Mouse (Mus musculus) ovary, postnatal 10 days (tissue): ENCODE results near the gene Nrn1.

Experiments used
- DNase-seq: peaks from one replicate; pipeline ENCODE4 v3.0.0; 2022; ENCODE audit warnings: low spot score

Gene Nrn1

DNA sequence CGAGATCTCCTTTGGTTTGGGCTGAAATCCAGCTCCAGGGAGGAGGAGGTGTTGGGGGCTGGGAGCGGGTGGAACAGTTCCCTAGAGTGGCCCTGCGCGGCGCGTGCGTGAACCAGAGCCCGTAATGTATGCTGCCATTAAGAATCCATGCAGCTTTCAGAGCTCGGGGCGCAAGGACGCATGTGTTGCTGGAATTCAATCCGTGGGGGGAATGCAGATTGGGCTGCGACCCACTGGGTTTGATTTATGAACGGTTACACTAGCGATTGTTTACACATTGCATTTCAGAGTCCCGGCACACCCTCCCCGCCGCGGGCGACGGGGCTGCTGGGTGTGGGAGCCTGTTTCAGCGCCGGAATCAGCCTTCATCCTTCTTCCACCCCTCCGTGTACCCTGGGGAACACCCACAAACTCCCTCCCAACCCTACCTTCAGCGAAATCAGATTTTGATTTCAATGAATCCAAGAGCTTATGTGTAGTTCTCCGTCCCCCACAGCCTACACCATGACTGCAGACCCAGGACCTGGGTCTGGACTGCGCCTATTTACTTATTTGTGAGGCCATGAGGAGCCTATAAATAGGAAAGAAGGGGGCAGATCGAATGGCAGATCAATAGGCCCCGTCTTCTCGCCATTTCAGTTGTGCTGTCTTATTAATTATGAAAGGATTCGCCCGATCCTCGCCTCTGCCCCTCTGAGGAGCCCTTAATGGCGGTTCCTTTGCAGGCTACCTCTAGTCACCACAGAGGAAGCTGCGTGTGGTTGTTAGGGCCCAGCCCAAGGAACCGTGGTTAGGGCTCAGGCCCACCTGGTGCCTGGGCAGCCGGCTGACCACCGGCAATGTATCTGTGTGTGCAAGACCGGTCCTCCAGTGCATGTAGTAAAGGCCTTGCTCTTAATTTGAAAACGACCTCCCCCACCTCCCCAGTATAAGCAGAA is 10.1 kb downstream of the Nrn1 start:
- DNase-seq: peak; percentile 2

DNA sequence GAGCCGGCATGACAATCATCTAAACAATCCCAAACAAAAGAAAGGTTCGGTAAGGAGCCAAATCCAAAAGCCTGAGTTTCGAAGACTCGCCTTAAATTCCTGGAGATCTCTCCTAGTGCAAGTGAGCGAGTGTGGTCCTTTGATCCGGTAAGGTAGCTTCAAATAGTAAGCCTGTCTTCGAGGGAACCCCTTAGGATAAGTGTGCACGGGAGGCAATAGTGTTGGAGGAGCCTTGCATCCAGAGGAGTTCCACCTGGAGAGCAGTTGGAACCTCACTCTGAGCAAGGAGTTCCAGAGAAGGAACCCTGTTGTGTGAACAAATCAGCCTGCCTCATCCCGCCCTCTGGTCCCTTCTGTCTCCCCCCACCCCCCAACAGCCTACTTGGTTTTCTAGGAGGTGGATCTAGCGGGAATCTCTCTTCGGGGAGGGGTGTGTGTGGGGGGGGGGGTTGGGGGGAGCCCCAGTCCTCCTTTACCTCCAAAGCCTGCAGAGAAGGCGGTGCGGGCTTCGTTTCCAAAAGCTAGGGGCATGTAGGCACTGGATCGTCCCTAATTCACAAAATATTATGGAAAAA is 11.1 kb downstream of the Nrn1 start:
- no peak for DNase-seq

DNA sequence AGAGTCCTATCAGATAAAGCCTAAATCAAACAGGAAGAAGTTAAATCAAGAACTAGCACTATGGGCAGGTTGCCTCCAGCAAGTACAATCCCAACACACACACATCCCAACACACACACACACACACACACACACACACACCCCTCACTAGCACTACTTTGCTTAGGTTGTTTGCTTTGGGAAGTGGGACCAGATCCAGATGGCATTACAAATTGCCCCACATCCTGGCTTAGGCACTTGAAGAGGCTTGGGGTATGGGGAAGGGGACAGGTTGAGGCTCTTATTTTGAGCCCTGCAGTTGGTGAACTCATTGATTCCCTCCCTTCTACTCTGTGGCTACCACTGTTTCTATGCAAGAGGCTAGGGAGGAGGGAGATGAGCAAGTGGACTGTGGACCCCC is 12.6 kb downstream of the Nrn1 start:
- DNase-seq: no peak

DNA sequence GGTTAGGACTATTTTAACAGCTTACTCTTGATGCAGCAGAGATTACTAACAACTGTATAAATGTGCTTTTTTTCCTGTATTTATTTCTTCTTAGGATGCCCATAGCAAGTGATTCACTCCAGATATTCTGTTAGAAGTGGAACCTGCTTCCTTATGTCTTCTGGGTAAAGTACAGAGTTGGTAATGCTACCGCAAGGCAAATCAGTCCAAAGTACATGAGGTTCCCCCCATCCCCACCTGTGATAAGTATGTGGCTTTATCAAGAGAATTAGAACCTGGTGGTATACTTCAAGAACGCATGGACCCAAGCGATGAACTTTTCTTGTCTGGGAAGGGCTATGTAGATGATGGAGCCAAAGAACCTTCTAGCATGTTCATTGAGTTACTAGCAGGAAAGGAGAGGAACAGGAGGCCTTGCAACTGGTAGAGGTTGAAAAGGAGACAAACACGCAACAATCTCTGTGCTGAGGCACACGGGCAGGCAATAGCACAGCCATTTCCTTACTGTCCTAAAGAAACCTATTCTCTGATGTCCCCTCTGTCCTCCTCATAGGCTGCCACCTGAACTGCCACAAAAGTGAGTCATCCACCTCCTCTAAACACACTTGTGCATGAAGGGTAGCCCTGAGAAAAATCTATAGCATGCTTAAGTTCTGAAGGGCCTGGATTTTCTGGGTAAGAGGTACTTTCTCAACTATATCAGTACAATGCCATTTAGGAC is 14.5 kb downstream of the Nrn1 start:
- DNase-seq: no peak

DNA sequence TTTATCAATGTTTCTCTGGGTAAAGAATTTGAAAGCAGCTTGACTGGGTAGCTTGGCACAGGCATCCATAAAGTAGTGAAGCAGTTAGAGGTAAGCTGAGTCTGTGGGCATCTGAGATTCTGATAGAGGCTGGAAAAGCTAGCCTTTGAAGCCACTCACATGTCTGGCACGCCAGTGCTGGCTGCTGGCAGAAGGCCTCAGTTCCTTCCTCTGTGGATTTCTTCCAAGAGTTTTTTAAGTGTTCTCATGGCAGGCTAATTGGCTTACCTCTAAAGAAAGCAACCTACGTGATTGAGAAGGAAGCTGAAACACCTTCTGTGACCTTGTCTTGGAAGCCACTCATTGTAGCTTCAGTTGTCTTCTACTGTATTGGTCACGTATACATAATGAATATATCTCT is 17.6 kb downstream of the Nrn1 start:
- no peak for DNase-seq

DNA sequence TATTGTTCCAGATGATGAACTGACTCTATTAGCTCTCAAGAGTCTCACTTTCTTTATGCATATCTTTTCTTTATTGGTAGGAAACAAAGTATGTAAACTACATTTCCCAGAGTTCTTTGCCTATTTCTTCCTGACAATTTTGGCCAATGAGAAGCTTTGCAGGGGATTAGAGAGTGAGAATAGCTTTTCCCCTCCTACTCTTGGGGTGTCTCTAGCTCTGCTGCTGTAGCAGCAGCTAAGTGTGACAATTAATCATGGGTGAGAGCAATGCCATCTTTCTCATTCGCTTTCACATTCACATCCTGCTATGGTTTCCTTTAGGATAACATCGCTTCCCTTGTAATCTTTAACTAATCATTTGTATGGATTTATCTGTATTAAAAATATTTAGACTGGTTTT is 18.2 kb downstream of the Nrn1 start:
- DNase-seq: no peak

DNA sequence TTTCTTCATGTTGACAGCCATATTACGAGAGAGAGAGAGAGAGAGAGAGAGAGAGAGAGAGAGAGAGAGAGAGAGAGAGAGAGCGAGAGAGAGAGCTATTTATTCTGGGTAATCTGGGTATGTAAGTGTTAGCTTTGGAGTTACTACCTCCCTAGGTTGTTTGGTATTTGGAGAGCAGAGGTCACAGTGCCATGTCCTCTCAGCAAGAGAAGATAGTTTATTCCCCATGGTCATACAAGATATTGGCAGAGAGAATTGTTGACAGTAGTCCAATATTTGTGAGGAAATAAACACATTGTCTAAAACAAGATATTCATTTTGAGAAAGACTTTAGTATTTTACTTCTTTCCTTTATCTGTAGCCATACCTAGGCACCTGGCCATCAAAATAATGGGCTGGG is 20.8 kb downstream of the Nrn1 start:
- DNase-seq: no peak

DNA sequence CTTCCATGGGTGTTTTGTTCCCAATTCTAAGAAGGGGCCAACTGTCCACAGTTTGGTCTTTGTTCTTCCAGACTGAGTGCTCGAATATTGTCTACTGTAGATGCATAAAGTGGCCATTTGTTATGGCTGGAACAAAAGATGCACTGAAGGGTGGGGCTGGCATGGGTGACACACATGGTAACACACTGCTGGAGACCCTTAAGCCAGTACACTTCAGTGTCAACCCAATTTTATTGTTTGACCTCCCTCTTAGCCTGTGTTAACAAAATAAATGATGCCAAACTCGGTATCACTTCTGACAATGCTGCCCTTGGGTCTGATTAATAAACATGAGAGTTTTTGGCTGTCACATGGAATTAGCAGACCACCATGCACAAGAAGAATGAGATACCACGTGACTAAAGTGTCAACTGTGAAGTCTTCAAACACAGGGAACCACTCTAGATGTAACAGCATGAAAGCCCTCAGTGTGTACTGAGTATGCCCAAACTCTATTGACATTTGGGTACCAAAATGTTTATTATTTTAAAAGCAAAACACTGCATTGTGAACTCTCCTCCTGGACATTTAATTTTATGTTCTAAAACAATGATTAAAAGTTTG is 27.7 kb downstream of the Nrn1 start:
- no peak for DNase-seq

DNA sequence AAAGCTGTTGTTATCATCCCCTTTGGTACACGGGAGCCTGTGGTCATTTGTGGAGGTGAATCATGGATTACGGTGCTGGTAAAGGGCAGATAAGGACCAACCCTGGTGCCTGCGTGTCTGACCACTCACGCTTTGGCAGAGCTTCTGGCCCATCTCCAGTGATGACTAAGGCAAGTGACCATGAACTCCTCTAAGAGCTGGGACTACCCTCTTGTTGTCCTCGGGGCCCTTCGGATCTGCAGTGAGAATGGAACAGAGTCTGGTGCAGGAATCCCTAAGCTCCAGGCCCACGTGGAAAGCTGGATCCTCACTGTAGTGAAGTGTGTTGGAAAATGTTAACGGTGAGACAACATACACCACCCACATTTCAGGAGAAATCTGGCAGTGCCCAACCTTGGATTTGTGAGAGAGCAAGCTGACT is 38.6 kb downstream of the Nrn1 start:
- DNase-seq: no peak

DNA sequence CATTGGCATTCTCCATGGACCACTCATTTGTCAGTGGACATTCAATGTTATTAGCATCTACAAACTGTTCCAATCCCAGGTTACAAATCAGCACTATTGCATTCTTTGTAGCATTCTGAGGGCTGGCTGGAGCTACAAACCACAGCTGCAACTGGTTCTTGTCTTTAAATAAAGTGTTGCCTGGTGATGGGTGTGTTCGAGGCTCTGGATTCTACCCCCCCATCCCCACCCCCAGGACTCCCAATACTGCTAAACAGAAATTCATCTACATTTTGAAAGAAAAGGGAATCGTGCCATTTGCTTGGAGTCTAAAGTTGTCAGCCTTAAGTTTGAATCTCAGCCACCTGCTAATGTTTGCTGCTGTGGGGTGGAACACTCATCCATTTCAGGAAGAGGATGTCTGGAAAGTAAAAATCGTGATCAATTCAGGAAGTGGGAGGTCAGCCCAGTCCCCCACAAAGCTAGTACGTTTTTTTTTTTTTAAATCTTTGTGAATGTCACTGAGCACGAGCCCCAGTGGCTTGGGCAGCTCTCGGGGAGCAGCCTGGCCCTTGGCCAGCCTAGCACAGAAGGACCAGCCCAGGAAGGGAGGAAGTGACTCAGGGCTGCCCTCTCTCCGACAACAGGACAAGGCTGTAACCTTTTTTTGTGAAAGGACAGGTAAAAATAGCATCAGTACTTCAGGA is 39.3 kb downstream of the Nrn1 start:
- no peak for DNase-seq

DNA sequence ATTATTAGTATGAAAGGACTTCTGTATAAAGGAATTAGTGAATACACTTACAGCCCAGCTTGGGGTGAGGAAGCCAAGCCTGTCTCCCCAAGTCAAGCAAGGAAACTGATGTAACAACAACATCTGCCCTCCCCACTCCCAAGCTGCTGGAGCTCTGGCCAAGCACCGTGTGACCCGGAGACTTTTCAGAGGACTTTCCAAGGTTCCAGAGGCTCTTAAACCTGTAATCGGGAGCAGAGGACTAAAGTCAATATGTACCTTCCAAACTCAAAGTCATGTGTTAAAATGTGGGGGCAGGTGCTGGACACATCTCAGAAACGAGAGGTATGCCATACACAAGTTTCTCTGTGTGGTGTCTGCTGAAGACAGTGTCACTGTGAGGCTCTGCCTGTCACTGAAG is 51.4 kb downstream of the Nrn1 start:
- no peak for DNase-seq

DNA sequence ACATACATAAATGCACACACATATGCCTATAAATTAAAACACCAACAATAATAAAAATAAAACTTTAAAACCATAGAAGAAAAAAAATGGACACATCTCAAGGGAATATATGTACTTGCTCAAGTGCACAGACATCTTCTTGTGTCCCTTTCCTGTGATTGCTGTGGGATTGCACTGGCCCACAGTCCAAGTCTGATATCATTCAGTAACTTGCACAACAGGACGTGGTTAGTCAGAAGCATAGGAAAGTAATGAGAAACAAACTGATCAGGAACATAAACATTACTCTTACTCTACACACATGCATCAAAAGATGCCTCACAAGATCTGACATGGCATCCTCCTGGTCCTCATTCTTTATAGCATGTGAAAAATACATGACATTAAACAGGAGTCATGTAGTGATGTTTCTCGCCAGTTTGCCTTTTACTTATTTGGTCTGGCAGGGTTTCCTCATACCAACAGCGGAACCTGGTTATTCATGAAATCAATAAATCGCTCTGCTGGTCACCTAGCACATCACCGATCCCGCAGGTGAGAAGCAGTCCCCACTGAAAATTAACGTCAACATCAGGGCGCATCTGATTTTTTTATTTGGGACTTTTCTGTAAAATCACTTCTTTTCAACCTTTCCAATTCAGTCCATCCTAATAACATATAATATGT is 54.1 kb downstream of the Nrn1 start:
- DNase-seq: no peak

DNA sequence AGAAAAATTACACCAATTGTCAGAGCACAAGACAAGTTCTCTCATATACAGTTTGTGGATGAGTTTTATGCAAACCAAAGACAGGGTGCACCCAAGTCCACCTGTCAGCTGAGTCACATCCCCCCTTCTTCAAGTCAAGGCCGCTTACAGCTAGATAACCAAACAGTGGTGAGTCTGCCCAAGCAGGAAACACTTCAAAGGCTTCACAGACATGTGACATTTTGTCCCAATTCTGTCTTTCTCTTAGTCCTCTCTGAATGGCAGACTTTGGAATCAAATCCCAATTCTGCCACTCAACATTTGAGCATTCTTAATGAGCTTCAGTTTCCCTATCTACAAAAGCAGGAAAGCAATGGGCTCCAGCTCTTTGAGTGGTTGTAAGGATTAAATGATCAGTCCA is 55.6 kb downstream of the Nrn1 start:
- no peak for DNase-seq
